Mouse (Mus musculus) limb, embryonic 12.5 days (tissue): ENCODE measurements at regions not wholly inside any gene's neighbourhood (a gene's known extent, or its start where the extent isn't known, plus 50 kb on each side); places are given as distances from the start of the nearest gene placed in this dataset.

ENCODE experiments used
- ATAC-seq: fragments of 200-750 bp; cut with Nextera tagmentation; 2 replicates; pipeline ENCODE4 v1.8.0; 2017; ENCODE audit warnings: low read depth, moderate TSS enrichment; ENCODE audit not compliant: insufficient number of reproducible peaks, insufficient read depth, low FRiP score, low TSS enrichment
- H3K27ac ChIP-seq: fragments of 300-500 bp; sonication (generic); 2 replicates; pipeline ENCODE4 v1.5.1; 2016; ENCODE audit warnings: mild to moderate bottlenecking, moderate library complexity
- H3K27me3 ChIP-seq: fragments of 300-500 bp; sonication (generic); 2 replicates; pipeline ENCODE4 v1.6.1; 2016; ENCODE audit warnings: mild to moderate bottlenecking, moderate library complexity
- H3K36me3 ChIP-seq: fragments of 300-500 bp; sonication (generic); 2 replicates; pipeline ENCODE4 v1.6.1; 2016; ENCODE audit warnings: mild to moderate bottlenecking, moderate library complexity
- H3K4me1 ChIP-seq: fragments of 300-500 bp; sonication (generic); replicated peaks from 2 replicates; pipeline ENCODE4 v1.6.1; 2016
- H3K4me2 ChIP-seq: fragments of 300-500 bp; sonication (generic); 2 replicates; pipeline ENCODE4 v1.6.1; 2016; ENCODE audit warnings: mild to moderate bottlenecking, moderate library complexity
- H3K4me3 ChIP-seq: fragments of 300-500 bp; sonication (generic); replicated peaks from 2 replicates; pipeline ENCODE4 v1.5.1; 2016; ENCODE audit warnings: mild to moderate bottlenecking
- H3K9ac ChIP-seq: fragments of 300-500 bp; sonication (generic); replicated peaks from 2 replicates; pipeline ENCODE4 v1.6.1; 2016; ENCODE audit warnings: mild to moderate bottlenecking, moderate library complexity
- H3K9me3 ChIP-seq: fragments of 300-500 bp; sonication (generic); 2 replicates; pipeline ENCODE4 v1.6.1; 2016; ENCODE audit warnings: mild to moderate bottlenecking, moderate library complexity
- WGBS: fragments of 180-500 bp; shearing (Covaris S2); methylation state at CpG from one replicate; pipeline ENCODE4 v1.1.7; 2016; 5-methylcytosine and 5-hydroxymethylcytosine counted together

DNA sequence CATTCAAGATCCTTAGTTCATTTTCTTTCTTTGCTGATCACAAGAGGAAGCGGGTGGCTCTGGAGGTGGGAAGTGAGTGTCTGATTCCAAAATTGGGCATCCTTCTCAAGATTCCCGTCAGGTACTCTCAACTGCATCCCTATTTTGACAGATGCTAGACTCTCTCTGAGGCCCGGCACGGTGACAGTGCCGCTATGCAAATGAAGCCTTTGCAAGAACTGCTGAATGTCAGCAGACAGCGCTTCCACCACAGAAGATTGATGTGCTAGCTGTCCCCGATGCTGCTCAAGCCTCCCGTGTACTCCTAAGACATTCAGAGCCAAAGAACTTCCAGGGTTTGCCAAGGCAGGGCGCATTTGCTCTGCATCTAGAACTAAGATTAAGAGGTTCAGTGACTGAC lies 50.9 kb upstream of the Cpne4 start:
- Histone ChIP-seq H3K27me3 (no peaks in the 10 kb centered on the region), H3K27ac (no peak overlapping the region), H3K9ac (no peak overlapping the region), H3K4me3 (no peak overlapping the region), H3K4me1 (no peaks in the 10 kb centered on the region), H3K36me3 (no peaks in the 10 kb centered on the region), H3K9me3 (no peaks in the 10 kb centered on the region), H3K4me2 (no peak overlapping the region)
- WGBS = 76% methylated on average over 9 of the region's 9 CpGs
- ATAC-seq = no peak

DNA sequence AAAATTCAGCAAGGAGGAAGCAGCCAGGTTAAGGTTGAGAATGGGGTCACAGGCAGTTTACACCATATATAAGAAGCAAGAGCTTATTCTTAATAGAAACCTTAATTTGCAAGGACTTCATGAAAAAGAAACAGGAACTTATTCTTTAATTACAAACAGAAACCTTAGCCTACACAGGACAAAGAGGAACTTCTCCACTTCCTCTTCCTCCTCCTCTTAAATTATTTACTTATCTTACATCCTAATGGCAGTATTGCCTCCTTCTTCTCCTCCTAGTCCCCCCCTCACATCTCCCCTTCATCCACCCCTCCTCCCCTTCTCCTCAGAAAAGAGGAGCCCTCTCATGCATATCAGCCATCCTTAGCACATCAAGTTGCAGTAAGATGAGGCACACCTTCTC lies 56.4 kb upstream of the Cpne4 start:
- Histone ChIP-seq H3K36me3 (no peaks in the 10 kb centered on the region), H3K27ac (no peak overlapping the region), H3K4me3 (no peak overlapping the region), H3K4me2 (no peak overlapping the region), H3K9me3 (no peaks in the 10 kb centered on the region), H3K4me1 (no peaks in the 10 kb centered on the region), H3K9ac (no peak overlapping the region), H3K27me3 (no peaks in the 10 kb centered on the region)
- ATAC-seq = no peak

DNA sequence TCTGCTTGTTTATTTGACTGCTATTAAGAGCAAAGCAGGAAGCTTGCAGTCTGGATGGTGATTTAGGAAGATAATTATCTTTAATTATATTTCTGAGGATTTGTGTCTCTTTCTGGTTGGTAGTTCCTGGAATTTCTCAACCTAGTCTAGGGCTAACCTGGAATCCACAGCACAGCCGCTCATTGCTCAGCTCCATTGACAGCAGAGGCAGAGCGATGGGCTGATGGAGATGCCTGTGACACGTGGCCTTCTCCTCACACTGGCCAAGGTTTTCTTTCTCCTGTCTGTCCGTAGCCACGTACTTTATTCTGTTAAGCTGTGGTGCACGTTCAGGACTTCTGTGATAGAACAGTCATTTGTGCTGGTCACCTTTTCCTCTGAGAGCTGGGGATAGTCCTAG lies 57.7 kb upstream of the Cpne4 start:
- no peak overlapping the region for H3K9ac ChIP-seq
- no peak overlapping the region for H3K4me3 ChIP-seq
- H3K4me1 ChIP-seq = no peaks in the 10 kb centered on the region
- no peak for ATAC-seq
- no peaks in the 10 kb centered on the region for H3K9me3 ChIP-seq
- H3K27ac ChIP-seq = no peak overlapping the region
- H3K36me3 ChIP-seq = no peaks in the 10 kb centered on the region
- no peak overlapping the region for H3K4me2 ChIP-seq
- no peaks in the 10 kb centered on the region for H3K27me3 ChIP-seq
- WGBS = 59% methylated on average over 6 of the region's 6 CpGs

DNA sequence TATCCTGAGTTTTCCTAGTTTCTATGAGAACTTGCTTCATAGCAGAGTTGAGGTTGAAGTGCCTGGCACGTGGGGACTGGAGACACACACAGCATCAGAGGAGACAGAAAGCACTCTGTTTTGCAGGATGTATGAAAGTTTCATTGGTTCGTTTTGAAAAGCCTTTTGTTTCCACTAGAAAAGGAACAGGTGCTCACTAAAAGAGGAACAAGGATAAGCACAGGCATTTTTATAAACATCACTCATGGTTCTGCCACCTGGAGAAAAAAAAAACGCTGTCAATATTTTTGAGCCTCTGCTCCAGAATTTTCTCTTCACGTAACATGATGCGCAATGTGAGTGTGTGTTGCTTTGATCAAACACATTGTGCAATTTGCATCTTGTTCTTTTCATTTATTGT lies 64.6 kb upstream of the Cpne4 start:
- H3K4me2 ChIP-seq = no peak overlapping the region
- H3K9me3 ChIP-seq = no peaks in the 10 kb centered on the region
- whole genome bisulfite sequencing = 77% methylated on average over 5 of the region's 5 CpGs
- H3K27ac ChIP-seq = no peak overlapping the region
- H3K4me3 ChIP-seq = no peak overlapping the region
- no peaks in the 10 kb centered on the region for H3K36me3 ChIP-seq
- no peak overlapping the region for H3K9ac ChIP-seq
- H3K4me1 ChIP-seq = no peaks in the 10 kb centered on the region
- ATAC-seq = no peak
- no peaks in the 10 kb centered on the region for H3K27me3 ChIP-seq

DNA sequence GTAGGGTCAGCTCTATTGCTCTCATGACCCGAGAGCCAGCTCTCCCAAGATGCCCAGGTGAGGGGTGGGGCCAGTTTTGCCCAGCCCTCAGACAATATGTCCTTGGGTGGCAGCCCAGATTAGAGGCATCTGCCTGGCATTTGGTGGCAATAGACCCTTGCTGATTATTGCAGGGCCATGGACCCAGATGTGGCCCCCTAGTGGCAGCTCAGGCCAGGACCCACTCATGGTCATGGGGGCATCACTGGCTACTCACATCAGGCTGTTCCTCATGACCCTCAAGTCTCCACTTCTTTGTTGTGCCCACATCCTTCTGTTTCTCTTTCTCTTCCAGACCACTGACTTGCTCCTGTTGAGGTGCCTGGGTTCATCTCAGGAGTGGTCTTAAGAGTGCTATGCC lies 66.4 kb upstream of the Cpne4 start:
- 50% methylated on average over 1 of the region's 1 CpGs for WGBS
- H3K27me3 ChIP-seq = no peaks in the 10 kb centered on the region
- H3K4me3 ChIP-seq = no peak overlapping the region
- H3K9ac ChIP-seq = no peak overlapping the region
- no peak overlapping the region for H3K4me2 ChIP-seq
- no peaks in the 10 kb centered on the region for H3K4me1 ChIP-seq
- H3K9me3 ChIP-seq = no peaks in the 10 kb centered on the region
- H3K27ac ChIP-seq = no peak overlapping the region
- no peaks in the 10 kb centered on the region for H3K36me3 ChIP-seq
- no peak for ATAC-seq

DNA sequence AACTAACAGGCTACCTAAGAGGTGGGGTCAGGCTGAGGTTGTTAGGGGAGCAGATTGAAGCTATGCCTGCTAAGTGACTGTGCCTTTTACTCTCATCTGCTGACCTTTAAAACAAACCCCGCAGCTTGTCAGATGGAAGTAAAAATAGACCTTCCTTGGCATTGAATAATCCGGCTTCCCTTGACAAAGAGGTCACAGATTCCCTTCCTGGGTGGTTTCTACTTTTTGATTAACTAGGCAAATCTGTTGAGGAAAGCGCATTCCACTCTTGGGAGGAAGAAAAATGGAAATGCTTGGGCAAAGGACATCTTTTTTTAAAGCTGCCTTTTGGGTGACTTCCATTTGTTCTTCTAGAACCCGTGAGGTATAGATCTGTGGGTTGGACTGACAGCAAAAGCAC lies 72.3 kb upstream of the Cpne4 start:
- no peak overlapping the region for H3K27ac ChIP-seq
- H3K9me3 ChIP-seq = no peaks in the 10 kb centered on the region
- WGBS = 83% methylated on average over 4 of the region's 4 CpGs
- H3K4me2 ChIP-seq = no peak overlapping the region
- H3K36me3 ChIP-seq = no peaks in the 10 kb centered on the region
- no peak overlapping the region for H3K4me3 ChIP-seq
- no peaks in the 10 kb centered on the region for H3K4me1 ChIP-seq
- no peaks in the 10 kb centered on the region for H3K27me3 ChIP-seq
- H3K9ac ChIP-seq = no peak overlapping the region
- ATAC-seq = no peak

DNA sequence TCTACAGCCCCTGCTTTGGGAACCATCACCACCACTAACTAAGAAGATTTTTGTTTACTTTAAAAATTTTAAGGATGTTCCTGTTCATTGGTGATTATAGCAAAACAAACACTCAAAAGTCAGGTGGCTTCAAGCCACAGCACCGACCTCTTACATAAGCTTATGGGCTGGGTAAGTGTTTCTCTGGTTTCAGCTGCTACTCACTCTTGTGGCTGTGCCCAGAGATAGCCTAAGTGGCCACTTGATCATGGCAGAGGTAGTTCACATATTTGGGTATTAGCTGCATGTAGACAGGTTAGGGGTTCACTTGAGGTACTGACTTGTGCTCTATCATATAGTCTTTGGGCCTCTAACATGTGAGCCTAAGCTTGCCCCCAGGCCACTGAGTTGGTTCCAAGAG lies 79.8 kb upstream of the Cpne4 start:
- 81% methylated on average over 1 of the region's 1 CpGs for WGBS
- Histone ChIP-seq H3K27ac (no peak overlapping the region), H3K4me3 (no peak overlapping the region), H3K4me1 (no peaks in the 10 kb centered on the region), H3K36me3 (no peaks in the 10 kb centered on the region), H3K27me3 (no peaks in the 10 kb centered on the region), H3K4me2 (no peak overlapping the region), H3K9ac (no peak overlapping the region), H3K9me3 (no peaks in the 10 kb centered on the region)
- no peak for ATAC-seq

DNA sequence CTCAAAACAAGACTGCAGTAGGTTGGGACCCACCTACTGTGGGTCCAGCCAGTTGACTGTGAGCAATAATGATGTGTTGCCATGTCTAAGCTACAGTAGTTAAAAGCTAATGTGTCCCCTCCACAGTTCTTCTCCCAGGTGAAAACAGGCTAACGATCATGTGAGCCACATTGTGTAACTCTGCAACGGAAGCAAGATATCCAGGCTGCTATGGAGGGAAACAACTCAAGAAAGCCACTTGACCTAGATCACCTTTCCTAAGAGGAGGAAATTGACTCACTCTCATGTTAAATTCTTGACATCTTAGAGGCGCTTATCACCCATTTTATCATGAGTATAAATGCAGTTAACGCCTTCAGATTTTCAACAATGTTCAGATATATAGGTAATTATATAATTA lies 83.4 kb upstream of the Cpne4 start:
- Histone ChIP-seq H3K36me3 (no peaks in the 10 kb centered on the region), H3K4me1 (no peaks in the 10 kb centered on the region), H3K27me3 (no peaks in the 10 kb centered on the region), H3K9me3 (no peaks in the 10 kb centered on the region), H3K27ac (no peak overlapping the region), H3K4me3 (no peak overlapping the region), H3K4me2 (no peak overlapping the region), H3K9ac (no peak overlapping the region)
- no peak for ATAC-seq
- WGBS = 84% methylated on average over 4 of the region's 4 CpGs

DNA sequence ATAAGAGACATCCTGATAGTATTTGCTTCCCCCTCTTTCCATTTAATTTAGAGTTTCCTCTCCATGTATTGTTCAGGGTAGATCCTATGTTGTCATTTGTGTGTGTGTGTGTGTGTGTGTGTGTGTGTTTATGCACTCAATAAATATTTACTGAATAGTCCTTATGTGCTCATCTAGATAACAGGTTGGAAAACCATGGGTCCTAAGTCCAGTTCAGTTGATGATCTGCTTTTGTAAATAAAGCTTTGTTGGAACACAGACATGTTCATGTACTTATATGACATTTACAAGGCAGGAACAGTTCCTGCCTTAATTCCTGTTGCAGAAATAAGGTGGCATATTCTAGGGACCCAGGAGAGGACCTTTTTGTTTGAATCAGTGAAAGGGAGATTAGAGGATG lies 87.0 kb upstream of the Cpne4 start:
- H3K36me3 ChIP-seq = no peaks in the 10 kb centered on the region
- H3K4me2 ChIP-seq = no peak overlapping the region
- H3K9ac ChIP-seq = no peak overlapping the region
- no peak for ATAC-seq
- no peaks in the 10 kb centered on the region for H3K9me3 ChIP-seq
- H3K4me3 ChIP-seq = no peak overlapping the region
- H3K4me1 ChIP-seq = no peaks in the 10 kb centered on the region
- no peak overlapping the region for H3K27ac ChIP-seq
- H3K27me3 ChIP-seq = no peaks in the 10 kb centered on the region

DNA sequence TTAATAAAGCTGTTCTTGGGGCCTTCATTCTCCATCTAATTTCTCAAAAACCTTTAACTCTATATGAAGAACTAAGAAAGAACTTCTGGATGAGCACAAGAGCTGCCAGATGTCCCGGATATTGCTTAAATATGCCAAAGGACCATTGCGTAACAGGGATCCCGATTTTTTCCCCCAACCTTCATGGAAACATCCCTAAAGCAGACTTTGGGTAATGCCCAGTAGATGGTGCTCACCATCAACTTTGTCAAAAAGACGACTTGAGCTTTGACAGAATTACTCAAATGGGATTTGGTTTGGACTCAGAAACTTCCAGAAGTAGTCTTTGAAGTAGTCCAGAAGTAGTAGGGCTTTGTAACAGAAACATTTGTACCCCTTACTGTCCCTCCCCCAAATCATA lies 89.5 kb upstream of the Cpne4 start:
- Histone ChIP-seq H3K9ac (no peak overlapping the region), H3K9me3 (no peaks in the 10 kb centered on the region), H3K4me2 (no peak overlapping the region), H3K27me3 (no peaks in the 10 kb centered on the region), H3K36me3 (no peaks in the 10 kb centered on the region), H3K27ac (no peak overlapping the region), H3K4me3 (no peak overlapping the region), H3K4me1 (no peaks in the 10 kb centered on the region)
- ATAC-seq = no peak
- 43% methylated on average over 4 of the region's 4 CpGs for WGBS

DNA sequence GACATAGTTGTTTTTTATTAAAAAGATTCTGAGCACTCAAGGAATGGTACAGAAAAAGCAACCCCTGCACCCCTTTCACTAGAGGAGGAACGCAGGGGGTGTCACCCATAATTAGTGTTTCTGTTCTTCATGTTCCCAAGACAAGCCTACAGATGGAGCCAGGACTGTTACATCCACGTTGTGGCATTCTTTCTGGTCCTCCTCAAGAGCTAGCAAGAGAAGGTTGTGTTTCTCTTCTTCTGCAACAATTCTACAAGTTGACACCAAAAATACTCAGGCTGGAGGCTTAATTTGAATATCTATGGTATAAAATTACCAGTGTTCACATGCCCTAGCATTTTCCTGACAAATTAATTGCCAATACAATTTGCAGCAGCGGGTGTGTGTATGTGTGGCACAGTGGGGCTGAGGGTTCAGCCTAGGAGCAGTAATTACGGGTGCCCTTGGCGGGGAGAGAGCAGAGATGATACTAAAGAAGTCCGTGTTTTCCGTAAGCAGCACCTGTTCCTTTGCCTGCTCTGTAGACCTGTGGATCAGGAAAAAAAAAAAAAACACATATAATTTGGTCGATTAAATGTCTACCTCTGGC lies 98.4 kb upstream of the Cpne4 start:
- Histone ChIP-seq H3K9me3 (no peaks in the 10 kb centered on the region), H3K4me2 (no peak overlapping the region), H3K27me3 (no peaks in the 10 kb centered on the region), H3K9ac (no peak overlapping the region), H3K36me3 (no peaks in the 10 kb centered on the region), H3K4me3 (no peak overlapping the region), H3K27ac (no peak overlapping the region), H3K4me1 (no peaks in the 10 kb centered on the region)
- ATAC-seq = no peak
- 75% methylated on average over 8 of the region's 8 CpGs for WGBS

DNA sequence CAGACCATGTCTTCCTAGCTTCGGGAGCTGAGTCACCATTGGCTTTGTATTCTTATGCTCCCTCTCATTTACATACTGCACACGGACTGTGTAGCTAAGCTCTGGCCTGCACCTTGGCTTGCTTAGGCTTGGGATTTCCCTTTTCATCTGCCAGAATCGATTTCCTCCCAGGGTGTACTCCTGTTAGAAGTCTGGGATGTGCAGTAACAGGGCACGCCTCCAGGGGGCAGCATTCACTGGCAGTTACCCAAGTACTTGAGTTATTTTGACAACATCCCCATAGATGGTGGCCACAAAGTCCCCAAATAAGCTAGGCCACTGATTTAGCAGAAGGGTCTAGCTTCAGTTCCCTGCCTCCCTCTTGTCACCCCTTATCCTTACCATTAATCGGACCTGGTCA lies 102.2 kb upstream of the Cpne4 start:
- H3K4me1 ChIP-seq = no peaks in the 10 kb centered on the region
- H3K36me3 ChIP-seq = no peaks in the 10 kb centered on the region
- no peaks in the 10 kb centered on the region for H3K27me3 ChIP-seq
- H3K27ac ChIP-seq = no peak overlapping the region
- H3K4me3 ChIP-seq = no peak overlapping the region
- no peak overlapping the region for H3K4me2 ChIP-seq
- WGBS = 55% methylated on average over 5 of the region's 5 CpGs
- H3K9ac ChIP-seq = no peak overlapping the region
- peaks cover 3% of the 10 kb centered on the region; the same call in 1 of the 2 replicates for H3K9me3 ChIP-seq
- ATAC-seq = no peak
